Mouse (Mus musculus): ENCODE results near the gene Sprtn. TPM values are rescaled to one million over a fixed set of nuclear protein-coding genes. Genes with fewer than 3 reads are reported as not detected.

The Sprtn gene
- polyA plus RNA-seq, 1 experiment from 2014 or later, result 14.1 TPM

GRCm38 (mm10) chr8:124867126-124867525 is 30.6 kb upstream of the Sprtn start:
- no peak overlapping the region for H3K27ac ChIP-seq (ENCODE audit: low read depth, low read length)
- H3K27me3 ChIP-seq (ENCODE audit: control insufficient read depth, insufficient read depth, low read length), result no peaks in the 10 kb centered on the region
- WGBS, result 80% methylated on average over 2 of the region's 2 CpGs
- ATAC-seq (ENCODE audit: low FRiP score), result no peak
- no peak for DNase-seq (ENCODE audit: low spot score, missing footprints)
- H3K9me3 ChIP-seq (ENCODE audit: control insufficient read depth, low read length), result no peaks in the 10 kb centered on the region
- peaks cover 7% of the 10 kb centered on the region for H3K36me3 ChIP-seq (ENCODE audit: control insufficient read depth, insufficient read depth, low read length)
- no peak overlapping the region for H3K4me2 ChIP-seq
- H3K9ac ChIP-seq (ENCODE audit: low read length), result no peak overlapping the region
- H3K4me1 ChIP-seq (ENCODE audit: control insufficient read depth, insufficient read depth, low read length), result peaks cover 6% of the 10 kb centered on the region
- H3K4me3 ChIP-seq (ENCODE audit: low read depth, low read length), result no peak overlapping the region

DNA sequence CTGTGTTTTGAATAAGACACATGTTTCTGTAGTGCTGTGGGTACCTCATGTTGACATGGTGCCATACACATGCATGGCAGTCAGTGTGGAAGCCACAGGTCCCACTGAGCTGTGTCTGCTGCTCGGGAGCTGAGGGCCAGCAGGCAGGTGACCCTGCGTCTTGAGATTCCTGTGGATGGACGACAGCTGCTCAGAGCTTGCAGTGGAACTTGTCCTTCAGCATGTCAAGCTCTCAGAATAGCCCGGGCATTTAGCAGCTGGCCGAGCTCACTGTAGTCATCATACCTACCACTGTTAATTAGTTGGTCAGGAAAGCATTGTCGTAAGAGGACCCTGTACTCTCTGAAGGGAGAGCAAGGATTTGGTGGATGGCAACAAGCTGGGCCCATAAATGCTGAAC is 28.0 kb upstream of the Sprtn start:
- Histone ChIP-seq H3K27ac (ENCODE audit: low read depth, low read length) (no peak overlapping the region), H3K4me1 (ENCODE audit: control insufficient read depth, insufficient read depth, low read length) (no peaks in the 10 kb centered on the region), H3K9me3 (ENCODE audit: control insufficient read depth, low read length) (no peaks in the 10 kb centered on the region), H3K4me2 (no peak overlapping the region), H3K36me3 (ENCODE audit: control insufficient read depth, insufficient read depth, low read length) (peaks cover 18% of the 10 kb centered on the region), H3K27me3 (ENCODE audit: control insufficient read depth, insufficient read depth, low read length) (no peaks in the 10 kb centered on the region), H3K4me3 (ENCODE audit: low read depth, low read length) (no peak overlapping the region), H3K9ac (ENCODE audit: low read length) (no peak overlapping the region)
- no peak for ATAC-seq (ENCODE audit: low FRiP score)
- no peak for DNase-seq (ENCODE audit: low spot score, missing footprints)
- WGBS, result 88% methylated on average over 6 of the region's 6 CpGs

GRCm38 (mm10) chr8:124871474-124871873 is 26.2 kb upstream of the Sprtn start:
- Histone ChIP-seq H3K27ac (ENCODE audit: low read depth, low read length) (no peak overlapping the region), H3K4me1 (ENCODE audit: control insufficient read depth, insufficient read depth, low read length) (no peaks in the 10 kb centered on the region), H3K9me3 (ENCODE audit: control insufficient read depth, low read length) (no peaks in the 10 kb centered on the region), H3K27me3 (ENCODE audit: control insufficient read depth, insufficient read depth, low read length) (no peaks in the 10 kb centered on the region), H3K4me3 (ENCODE audit: low read depth, low read length) (no peak overlapping the region), H3K36me3 (ENCODE audit: control insufficient read depth, insufficient read depth, low read length) (peaks cover 20% of the 10 kb centered on the region), H3K9ac (ENCODE audit: low read length) (no peak overlapping the region), H3K4me2 (no peak overlapping the region)
- ATAC-seq (ENCODE audit: low FRiP score) (no peak), DNase-seq (ENCODE audit: low spot score, missing footprints) (no peak)
- 91% methylated on average over 7 of the region's 7 CpGs for WGBS

DNA sequence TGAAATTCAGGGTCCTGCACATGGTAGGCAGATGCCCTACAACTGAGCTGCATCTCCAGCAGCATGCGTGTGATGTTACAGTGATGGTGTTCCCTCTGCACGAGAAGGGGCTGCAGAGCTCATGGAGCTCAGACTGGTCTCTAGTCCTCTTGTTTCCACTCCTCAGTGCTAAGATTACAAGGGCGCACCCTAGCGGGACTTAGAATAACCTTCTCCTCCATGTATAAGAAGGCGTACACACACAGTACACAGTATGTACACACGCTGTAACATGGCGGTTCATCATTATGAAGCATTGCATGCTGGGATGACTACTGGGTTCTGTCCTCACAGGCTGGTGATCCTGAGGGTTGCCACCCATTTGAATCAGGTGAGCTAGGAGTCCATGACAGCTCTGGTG is 25.6 kb upstream of the Sprtn start:
- H3K27ac ChIP-seq (ENCODE audit: low read depth, low read length), result no peak overlapping the region
- H3K9me3 ChIP-seq (ENCODE audit: control insufficient read depth, low read length), result no peaks in the 10 kb centered on the region
- no peak overlapping the region for H3K9ac ChIP-seq (ENCODE audit: low read length)
- ATAC-seq (ENCODE audit: low FRiP score), result no peak
- H3K27me3 ChIP-seq (ENCODE audit: control insufficient read depth, insufficient read depth, low read length), result no peaks in the 10 kb centered on the region
- no peak overlapping the region for H3K4me3 ChIP-seq (ENCODE audit: low read depth, low read length)
- no peak for DNase-seq (ENCODE audit: low spot score, missing footprints)
- no peaks in the 10 kb centered on the region for H3K4me1 ChIP-seq (ENCODE audit: control insufficient read depth, insufficient read depth, low read length)
- peaks cover 20% of the 10 kb centered on the region for H3K36me3 ChIP-seq (ENCODE audit: control insufficient read depth, insufficient read depth, low read length)
- no peak overlapping the region for H3K4me2 ChIP-seq
- 93% methylated on average over 7 of the region's 7 CpGs for WGBS

GRCm38 (mm10) chr8:124872690-124873089 is 25.0 kb upstream of the Sprtn start:
- no peak for DNase-seq (ENCODE audit: low spot score, missing footprints)
- no peak overlapping the region for H3K27ac ChIP-seq (ENCODE audit: low read depth, low read length)
- H3K4me3 ChIP-seq (ENCODE audit: low read depth, low read length), result no peak overlapping the region
- H3K36me3 ChIP-seq (ENCODE audit: control insufficient read depth, insufficient read depth, low read length), result peaks cover 22% of the 10 kb centered on the region
- H3K4me1 ChIP-seq (ENCODE audit: control insufficient read depth, insufficient read depth, low read length), result no peaks in the 10 kb centered on the region
- no peaks in the 10 kb centered on the region for H3K9me3 ChIP-seq (ENCODE audit: control insufficient read depth, low read length)
- no peak overlapping the region for H3K4me2 ChIP-seq
- no peak overlapping the region for H3K9ac ChIP-seq (ENCODE audit: low read length)
- H3K27me3 ChIP-seq (ENCODE audit: control insufficient read depth, insufficient read depth, low read length), result no peaks in the 10 kb centered on the region
- ATAC-seq (ENCODE audit: low FRiP score), result no peak
- WGBS, result 93% methylated on average over 5 of the region's 5 CpGs

GRCm38 (mm10) chr8:124878141-124878540 is 19.5 kb upstream of the Sprtn start:
- WGBS, result 94% methylated on average over 5 of the region's 5 CpGs
- Histone ChIP-seq H3K4me2 (no peak overlapping the region), H3K4me1 (ENCODE audit: control insufficient read depth, insufficient read depth, low read length) (no peaks in the 10 kb centered on the region), H3K27me3 (ENCODE audit: control insufficient read depth, insufficient read depth, low read length) (no peaks in the 10 kb centered on the region), H3K27ac (ENCODE audit: low read depth, low read length) (no peak overlapping the region), H3K9ac (ENCODE audit: low read length) (no peak overlapping the region), H3K4me3 (ENCODE audit: low read depth, low read length) (no peak overlapping the region), H3K36me3 (ENCODE audit: control insufficient read depth, insufficient read depth, low read length) (peaks cover 43% of the 10 kb centered on the region), H3K9me3 (ENCODE audit: control insufficient read depth, low read length) (no peaks in the 10 kb centered on the region)
- DNase-seq (ENCODE audit: low spot score, missing footprints), result no peak
- no peak for ATAC-seq (ENCODE audit: low FRiP score)

DNA sequence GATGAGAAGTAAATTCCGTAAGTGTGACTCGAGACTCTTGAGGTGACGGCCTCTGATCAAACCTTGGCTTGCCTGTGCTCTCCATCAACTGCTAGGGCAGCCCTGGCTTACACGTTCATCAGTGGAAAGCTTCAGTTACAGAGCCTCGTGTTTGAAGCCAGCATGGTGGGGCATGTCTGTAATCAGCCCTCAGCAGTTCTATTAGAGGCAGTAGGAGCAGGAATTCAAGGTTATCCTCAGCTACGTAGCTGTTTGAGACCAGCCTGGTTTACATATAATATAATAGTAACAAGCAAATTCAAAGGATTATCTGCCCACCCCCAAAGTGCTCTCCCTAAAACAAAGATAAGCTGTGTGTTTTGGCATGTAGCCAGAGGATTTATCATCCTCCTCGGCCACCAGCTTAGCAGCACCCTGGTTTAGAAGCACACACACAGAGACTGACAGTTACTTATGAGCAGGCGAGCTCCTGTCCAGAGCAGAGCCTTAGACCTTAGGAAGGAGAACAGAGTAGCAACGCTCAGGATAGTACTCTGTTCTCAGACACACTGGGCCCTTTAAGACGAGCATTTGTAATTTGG is 18.6 kb upstream of the Sprtn start:
- Histone ChIP-seq H3K36me3 (ENCODE audit: control insufficient read depth, insufficient read depth, low read length) (peaks cover 46% of the 10 kb centered on the region), H3K27me3 (ENCODE audit: control insufficient read depth, insufficient read depth, low read length) (no peaks in the 10 kb centered on the region), H3K4me3 (ENCODE audit: low read depth, low read length) (no peak overlapping the region), H3K9me3 (ENCODE audit: control insufficient read depth, low read length) (no peaks in the 10 kb centered on the region), H3K4me1 (ENCODE audit: control insufficient read depth, insufficient read depth, low read length) (no peaks in the 10 kb centered on the region), H3K27ac (ENCODE audit: low read depth, low read length) (no peak overlapping the region), H3K9ac (ENCODE audit: low read length) (no peak overlapping the region), H3K4me2 (no peak overlapping the region)
- ATAC-seq (ENCODE audit: low FRiP score), result no peak
- DNase-seq (ENCODE audit: low spot score, missing footprints), result no peak
- 89% methylated on average over 10 of the region's 10 CpGs for WGBS

- no peaks in the 10 kb centered on the region for H3K4me1 ChIP-seq (ENCODE audit: control insufficient read depth, insufficient read depth, low read length)
- DNase-seq (ENCODE audit: low spot score, missing footprints) (no peak), ATAC-seq (ENCODE audit: low FRiP score) (no peak)
- no peaks in the 10 kb centered on the region for H3K9me3 ChIP-seq (ENCODE audit: control insufficient read depth, low read length)
- H3K36me3 ChIP-seq (ENCODE audit: control insufficient read depth, insufficient read depth, low read length), result peaks cover 36% of the 10 kb centered on the region
- WGBS, result 93% methylated on average over 5 of the region's 5 CpGs
- no peak overlapping the region for H3K4me3 ChIP-seq (ENCODE audit: low read depth, low read length)
- H3K4me2 ChIP-seq, result no peak overlapping the region
- H3K27ac ChIP-seq (ENCODE audit: low read depth, low read length), result no peak overlapping the region
- no peaks in the 10 kb centered on the region for H3K27me3 ChIP-seq (ENCODE audit: control insufficient read depth, insufficient read depth, low read length)
- no peak overlapping the region for H3K9ac ChIP-seq (ENCODE audit: low read length)
Measured at GRCm38 (mm10) chr8:124888385-124888784, 9.3 kb upstream of the Sprtn start.

DNA sequence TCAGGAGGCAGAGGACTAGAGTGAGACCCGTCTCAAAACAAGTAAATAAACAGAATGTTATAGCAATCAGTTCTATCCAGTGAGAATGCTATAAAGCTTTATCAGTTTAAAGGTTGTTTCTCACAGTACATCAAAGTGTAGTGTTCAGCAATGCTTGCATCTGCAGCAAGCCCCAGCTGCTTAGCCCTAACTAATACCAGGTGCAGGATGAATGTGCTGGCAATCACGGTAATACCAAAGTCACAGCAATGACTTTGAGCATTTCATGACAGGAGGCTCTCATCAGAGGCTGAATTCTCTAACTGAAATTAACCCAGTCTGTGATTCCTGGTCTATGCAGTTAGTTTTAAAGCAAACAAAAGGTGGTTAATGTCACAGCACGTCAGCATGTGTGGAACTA is 5.1 kb upstream of the Sprtn start:
- 80% methylated on average over 3 of the region's 3 CpGs for WGBS
- Histone ChIP-seq H3K36me3 (ENCODE audit: control insufficient read depth, insufficient read depth, low read length) (peaks cover 13% of the 10 kb centered on the region), H3K9ac (ENCODE audit: low read length) (no peak overlapping the region), H3K4me2 (no peak overlapping the region), H3K27me3 (ENCODE audit: control insufficient read depth, insufficient read depth, low read length) (no peaks in the 10 kb centered on the region), H3K4me3 (ENCODE audit: low read depth, low read length) (no peak overlapping the region), H3K4me1 (ENCODE audit: control insufficient read depth, insufficient read depth, low read length) (peaks cover 9% of the 10 kb centered on the region; the same call in 1 of the 2 replicates), H3K27ac (ENCODE audit: low read depth, low read length) (no peak overlapping the region), H3K9me3 (ENCODE audit: control insufficient read depth, low read length) (no peaks in the 10 kb centered on the region)
- DNase-seq (ENCODE audit: low spot score, missing footprints), result no peak
- no peak for ATAC-seq (ENCODE audit: low FRiP score)

All from midbrain, embryonic 11.5 days (tissue).